Mouse (Mus musculus) hindbrain, embryonic 10.5 days (tissue): ENCODE data around the gene Elavl4. TPM values are rescaled to one million over a fixed set of nuclear protein-coding genes. Genes with fewer than 3 reads are reported as not detected.
A peak's percentile ranks its signal among the peaks of the same experiment; 100 is the strongest.

Experiments used
- DNase-seq: peaks from one replicate; pipeline ENCODE4 v3.0.0-alpha.2; 2017; ENCODE audit warnings: low spot score
- H3K27ac ChIP-seq: fragments of 300-500 bp; sonication (generic); 2 replicates; pipeline ENCODE4 v1.5.1; 2016; ENCODE audit warnings: mild to moderate bottlenecking, moderate library complexity
- H3K27me3 ChIP-seq: fragments of 300-500 bp; sonication (generic); 2 replicates; pipeline ENCODE4 v1.6.1; 2016; ENCODE audit warnings: mild to moderate bottlenecking; ENCODE audit not compliant: poor library complexity, insufficient read depth, severe bottlenecking
- H3K36me3 ChIP-seq: fragments of 300-500 bp; sonication (generic); 2 replicates; pipeline ENCODE4 v1.6.1; 2016; ENCODE audit warnings: mild to moderate bottlenecking, moderate library complexity
- H3K4me1 ChIP-seq: fragments of 300-500 bp; sonication (generic); replicated peaks from 2 replicates; pipeline ENCODE4 v1.6.1; 2016; ENCODE audit warnings: mild to moderate bottlenecking
- H3K4me3 ChIP-seq: fragments of 300-500 bp; sonication (generic); 2 replicates; pipeline ENCODE4 v1.5.1; 2016; ENCODE audit warnings: mild to moderate bottlenecking, moderate library complexity
- H3K9me3 ChIP-seq: fragments of 300-500 bp; sonication (generic); 2 replicates; pipeline ENCODE4 v1.6.1; 2016; ENCODE audit warnings: mild to moderate bottlenecking, moderate library complexity
- WGBS: fragments of 180-500 bp; shearing (Covaris S2); methylation state at CpG from one replicate; pipeline ENCODE4 v1.1.7; 2016; 5-methylcytosine and 5-hydroxymethylcytosine counted together
- polyA plus RNA-seq: library from polyadenylated mRNA; unstranded; fragments of >200 nt; fragmentation: Nextera tagmentation; extraction: Ambion mirVana; gene quantifications from 2 replicates; pipeline ENCODE4 v1.2.1, GENCODE M21; 2016

Gene Elavl4
- polyA plus RNA-seq, 1 experiment from 2014 or later: 220 TPM

- H3K36me3 ChIP-seq: peaks cover 63% of the 10 kb centered on the region
- no peaks in the 10 kb centered on the region for H3K9me3 ChIP-seq
- 60% methylated on average over 5 of the region's 5 CpGs for WGBS
- H3K4me3 ChIP-seq: no peak overlapping the region
- H3K4me1 ChIP-seq: peaks cover 27% of the 10 kb centered on the region
- no peak for DNase-seq
- no peaks in the 10 kb centered on the region for H3K27me3 ChIP-seq
- H3K27ac ChIP-seq: no peak overlapping the region
These were observed 142.1 kb downstream of the Elavl4 start for GRCm38 (mm10) chr4:110209613-110210012.

- WGBS: 90% methylated on average over 3 of the region's 3 CpGs
- Histone ChIP-seq H3K27ac (no peak overlapping the region), H3K4me3 (no peak overlapping the region), H3K27me3 (no peaks in the 10 kb centered on the region), H3K4me1 (no peaks in the 10 kb centered on the region), H3K9me3 (0 out of 2 replicates have a peak, but pooled peaks cover 3% of the 10 kb centered on the region), H3K36me3 (peaks cover 7% of the 10 kb centered on the region)
- no peak for DNase-seq
These were observed 150.0 kb downstream of the Elavl4 start for GRCm38 (mm10) chr4:110201680-110202079.

- Histone ChIP-seq H3K36me3 (no peaks in the 10 kb centered on the region), H3K27ac (no peak overlapping the region), H3K4me3 (no peak overlapping the region), H3K9me3 (0 out of 2 replicates have a peak, but pooled peaks cover 3% of the 10 kb centered on the region), H3K27me3 (no peaks in the 10 kb centered on the region), H3K4me1 (no peaks in the 10 kb centered on the region)
- WGBS: 90% methylated on average over 5 of the region's 5 CpGs
- DNase-seq: no peak
These were observed 151.8 kb downstream of the Elavl4 start for GRCm38 (mm10) chr4:110199897-110200296.

GRCm38 (mm10) chr4:110198600-110198999, 153.1 kb downstream of the Elavl4 start:
- Histone ChIP-seq H3K27ac (no peak overlapping the region), H3K27me3 (no peaks in the 10 kb centered on the region), H3K9me3 (0 out of 2 replicates have a peak, but pooled peaks cover 3% of the 10 kb centered on the region), H3K4me1 (no peaks in the 10 kb centered on the region), H3K36me3 (no peaks in the 10 kb centered on the region), H3K4me3 (no peak overlapping the region)
- no peak for DNase-seq
- WGBS: 77% methylated on average over 2 of the region's 2 CpGs

GRCm38 (mm10) chr4:110177263-110177662, 174.4 kb downstream of the Elavl4 start:
- H3K36me3 ChIP-seq: no peaks in the 10 kb centered on the region
- no peaks in the 10 kb centered on the region for H3K4me1 ChIP-seq
- DNase-seq: no peak
- H3K27me3 ChIP-seq: no peaks in the 10 kb centered on the region
- no peak overlapping the region for H3K27ac ChIP-seq
- 90% methylated on average over 2 of the region's 2 CpGs for WGBS
- no peaks in the 10 kb centered on the region for H3K9me3 ChIP-seq
- no peak overlapping the region for H3K4me3 ChIP-seq

- Histone ChIP-seq H3K4me1 (no peaks in the 10 kb centered on the region), H3K4me3 (no peak overlapping the region), H3K27ac (no peak overlapping the region), H3K36me3 (no peaks in the 10 kb centered on the region), H3K27me3 (no peaks in the 10 kb centered on the region), H3K9me3 (no peaks in the 10 kb centered on the region)
- DNase-seq: no peak
- WGBS: 84% methylated on average over 5 of the region's 5 CpGs
These were observed 179.7 kb downstream of the Elavl4 start for GRCm38 (mm10) chr4:110172028-110172427.

GRCm38 (mm10) chr4:110165217-110165616, 186.5 kb downstream of the Elavl4 start:
- Histone ChIP-seq H3K4me1 (no peaks in the 10 kb centered on the region), H3K27ac (no peak overlapping the region), H3K9me3 (no peaks in the 10 kb centered on the region), H3K4me3 (no peak overlapping the region), H3K27me3 (no peaks in the 10 kb centered on the region), H3K36me3 (no peaks in the 10 kb centered on the region)
- DNase-seq: no peak
- 84% methylated on average over 5 of the region's 5 CpGs for WGBS

GRCm38 (mm10) chr4:110161600-110161999, 190.1 kb downstream of the Elavl4 start:
- Histone ChIP-seq H3K27me3 (no peaks in the 10 kb centered on the region), H3K36me3 (no peaks in the 10 kb centered on the region), H3K4me3 (no peak overlapping the region), H3K4me1 (0 out of 2 replicates have a peak, but pooled peaks cover 6% of the 10 kb centered on the region), H3K9me3 (no peaks in the 10 kb centered on the region), H3K27ac (no peak overlapping the region)
- no peak for DNase-seq
- 86% methylated on average over 3 of the region's 3 CpGs for WGBS

- no peak for DNase-seq
- WGBS: 65% methylated on average over 3 of the region's 3 CpGs
- peaks cover 28% of the 10 kb centered on the region for H3K4me1 ChIP-seq
- no peak overlapping the region for H3K27ac ChIP-seq
- no peaks in the 10 kb centered on the region for H3K36me3 ChIP-seq
- no peaks in the 10 kb centered on the region for H3K9me3 ChIP-seq
- H3K27me3 ChIP-seq: peaks cover 4% of the 10 kb centered on the region; the same call in 1 of the 2 replicates
- H3K4me3 ChIP-seq: no peak overlapping the region
These were observed 194.1 kb downstream of the Elavl4 start for GRCm38 (mm10) chr4:110157515-110158159.

- H3K4me3 ChIP-seq: no peak overlapping the region
- no peaks in the 10 kb centered on the region for H3K9me3 ChIP-seq
- no peaks in the 10 kb centered on the region for H3K36me3 ChIP-seq
- no peak for DNase-seq
- 56% methylated on average over 2 of the region's 2 CpGs for WGBS
- H3K27ac ChIP-seq: peak overlapping the region; percentile 60; the same call in 1 of the 2 replicates
- peaks cover 40% of the 10 kb centered on the region for H3K4me1 ChIP-seq
- peaks cover 4% of the 10 kb centered on the region; the same call in 1 of the 2 replicates for H3K27me3 ChIP-seq
These were observed 195.8 kb downstream of the Elavl4 start for GRCm38 (mm10) chr4:110155954-110156353.

Other genes starting within 250 kb of the Elavl4 start
- 0.96 and 1.4 TPM in 2 replicates for gene Agbl4, start 45.8 kb upstream of the Elavl4 start, polyA plus RNA-seq